ENCODE assay signal across 18 mouse cellular contexts in genomic region chr8:126767341-126767740, GRCm38 (mm10).
DNase-seq lines count a peak whose midpoint lies in the region; ATAC-seq and TF ChIP-seq lines count a peak whose summit lies in the region.
"Had no signal": no experiment of that assay in that cellular context is flagged by ENCODE, and none has a peak within 500 bp of the region (broad histone marks: within the 10 kb centered on the region; RNA-seq: fewer than 3 reads in every experiment).

No protein-coding gene starts in this region.

- ATAC-seq in heart, embryonic 12.5 days (ENCODE audit: insufficient number of reproducible peaks, low FRiP score) = no peak
- ATAC-seq in stomach, embryonic 16.5 days (ENCODE audit: insufficient read depth, low FRiP score) = no peak
- no peak for ATAC-seq in forebrain, postnatal 0 days
- ATAC-seq: activated CD4-positive, CD25-positive, alpha-beta regulatory T cell, adult 4 months; CD4-positive, CD25-positive, alpha-beta regulatory T cell, adult 4 months; forebrain, embryonic 15.5 days had no signal

- no peaks in the 10 kb centered on the region for H3K36me3 ChIP-seq in heart, embryonic 12.5 days
- H3K36me3 ChIP-seq in stomach, embryonic 16.5 days (ENCODE audit: control insufficient read depth, insufficient read depth, low read length) = no peaks in the 10 kb centered on the region
- H3K36me3 ChIP-seq in forebrain, postnatal 0 days (ENCODE audit: insufficient read depth) = no peaks in the 10 kb centered on the region
- H3K36me3 ChIP-seq: forebrain, embryonic 15.5 days; hindbrain, embryonic 12.5 days; neural tube, embryonic 15.5 days had no signal

- 51% methylated on average over 3 of the region's 3 CpGs for WGBS in heart, embryonic 12.5 days
- WGBS in stomach, embryonic 16.5 days = 81% methylated on average over 3 of the region's 3 CpGs
- WGBS in forebrain, postnatal 0 days = 94% methylated on average over 3 of the region's 3 CpGs

- intact Hi-C loops in heart, postnatal 14 days (cut with DNase I) = no loop called here

- peak overlapping the region; percentile 12; the same call in 1 of the 2 replicates for H3K27ac ChIP-seq in heart, embryonic 12.5 days (ENCODE audit: poor library complexity, severe bottlenecking)
- 0 out of 2 replicates have a peak overlapping the region, but pooled peaks have one; percentile 8 for H3K27ac ChIP-seq in stomach, embryonic 16.5 days (ENCODE audit: low read length)
- no peak overlapping the region for H3K27ac ChIP-seq in forebrain, postnatal 0 days (ENCODE audit: low read depth, low read length)
- H3K27ac ChIP-seq: forebrain, embryonic 15.5 days; hindbrain, embryonic 12.5 days; neural tube, embryonic 15.5 days had no signal

- no peak overlapping the region for H3K4me2 ChIP-seq in heart, embryonic 12.5 days
- H3K4me2 ChIP-seq in stomach, embryonic 16.5 days (ENCODE audit: low read depth, low read length) = no peak overlapping the region
- H3K4me2 ChIP-seq in forebrain, postnatal 0 days (ENCODE audit: low read depth) = no peak overlapping the region
- H3K4me2 ChIP-seq: forebrain, embryonic 15.5 days; hindbrain, embryonic 12.5 days; lung, embryonic 14.5 days; neural tube, embryonic 15.5 days had no signal

- peaks cover 16% of the 10 kb centered on the region for H3K4me1 ChIP-seq in heart, embryonic 12.5 days (replicated peaks)
- H3K4me1 ChIP-seq in stomach, embryonic 16.5 days (ENCODE audit: control insufficient read depth, insufficient read depth, low read length) = no peaks in the 10 kb centered on the region
- H3K4me1 ChIP-seq in forebrain, postnatal 0 days (ENCODE audit: insufficient read depth) = no peaks in the 10 kb centered on the region
- H3K4me1 ChIP-seq: forebrain, embryonic 15.5 days; hindbrain, embryonic 12.5 days; neural tube, embryonic 15.5 days had no signal

- H3K27me3 ChIP-seq in heart, embryonic 12.5 days (replicated peaks) = no peaks in the 10 kb centered on the region
- H3K27me3 ChIP-seq in stomach, embryonic 16.5 days (ENCODE audit: control insufficient read depth, insufficient read depth, low read length) = no peaks in the 10 kb centered on the region
- H3K27me3 ChIP-seq in forebrain, postnatal 0 days (ENCODE audit: insufficient read depth, low read length) = no peaks in the 10 kb centered on the region
- H3K27me3 ChIP-seq: forebrain, embryonic 15.5 days; hindbrain, embryonic 12.5 days; neural tube, embryonic 15.5 days had no signal

- peaks cover 8% of the 10 kb centered on the region; the same call in 1 of the 2 replicates for H3K9me3 ChIP-seq in heart, embryonic 12.5 days (replicated peaks)
- no peaks in the 10 kb centered on the region for H3K9me3 ChIP-seq in stomach, embryonic 16.5 days (replicated peaks; ENCODE audit: control insufficient read depth, low read length)
- H3K9me3 ChIP-seq in forebrain, postnatal 0 days (ENCODE audit: low read length) = no peaks in the 10 kb centered on the region
- H3K9me3 ChIP-seq: forebrain, embryonic 15.5 days; hindbrain, embryonic 12.5 days; neural tube, embryonic 15.5 days had no signal

- DNase-seq in heart, postnatal 14 days = no peak
- DNase-seq in Muller cell, postnatal 12 days (ENCODE audit: inconsistent ontology term) = peak; percentile 75
- DNase-seq in adrenal gland, postnatal 25 days = peak; percentile 64
- DNase-seq in right cerebral cortex, postnatal 25 days = no peak
- DNase-seq in forebrain, postnatal 0 days = no peak
- DNase-seq: cerebellum, postnatal 10 days; kidney, adult 11 months; kidney, postnatal 36 days; lung, embryonic 14.5 days; thymus, postnatal 36 days had no signal

- TF ChIP-seq CTCF in forebrain, postnatal 0 days (IDR thresholded peaks at IDR 0.05; ENCODE audit: low read depth) = no peak

- no peak overlapping the region for H3K4me3 ChIP-seq in heart, embryonic 12.5 days
- H3K4me3 ChIP-seq in stomach, embryonic 16.5 days (replicated peaks; ENCODE audit: low read length) = no peak overlapping the region
- no peak overlapping the region for H3K4me3 ChIP-seq in forebrain, postnatal 0 days (ENCODE audit: low read depth, low read length)
- H3K4me3 ChIP-seq: erythroblast, embryonic 14.5 days; forebrain, embryonic 15.5 days; hindbrain, embryonic 12.5 days; neural tube, embryonic 15.5 days had no signal

- no peak overlapping the region for H3K9ac ChIP-seq in heart, embryonic 12.5 days
- H3K9ac ChIP-seq in stomach, embryonic 16.5 days (ENCODE audit: low read length) = no peak overlapping the region
- no peak overlapping the region for H3K9ac ChIP-seq in forebrain, postnatal 0 days
- H3K9ac ChIP-seq: forebrain, embryonic 15.5 days; hindbrain, embryonic 12.5 days; lung, embryonic 14.5 days; neural tube, embryonic 15.5 days had no signal

Comparison
In these comparisons a context has a peak if more than half of its experiments do, and no peak if none do; other contexts are left out.
1. DNase-seq: peak in Muller cell, postnatal 12 days (single experiment) and adrenal gland, postnatal 25 days (single experiment); none in heart, postnatal 14 days (0 of 2), right cerebral cortex, postnatal 25 days (single experiment) and forebrain, postnatal 0 days (single experiment).